Mouse (Mus musculus) right cerebral cortex, adult 2 months (tissue): ENCODE data around the gene Cdk5.
"Not testable (repeated sequence)": the region's sequence is repeated elsewhere in the genome, so short reads cannot be mapped to it uniquely, and the experiment has no call there.

Experiments
- DNase-seq, 2 experiments: peaks; one replicate each; pipeline ENCODE4 v3.0.0; 2021 to 2022; ENCODE audit warnings: low spot score in 2 of 2

Cdk5 gene

GRCm38 (mm10) chr5:24400362-24400761 lies 23.0 kb downstream of the Cdk5 start:
- no peak for DNase-seq

DNA sequence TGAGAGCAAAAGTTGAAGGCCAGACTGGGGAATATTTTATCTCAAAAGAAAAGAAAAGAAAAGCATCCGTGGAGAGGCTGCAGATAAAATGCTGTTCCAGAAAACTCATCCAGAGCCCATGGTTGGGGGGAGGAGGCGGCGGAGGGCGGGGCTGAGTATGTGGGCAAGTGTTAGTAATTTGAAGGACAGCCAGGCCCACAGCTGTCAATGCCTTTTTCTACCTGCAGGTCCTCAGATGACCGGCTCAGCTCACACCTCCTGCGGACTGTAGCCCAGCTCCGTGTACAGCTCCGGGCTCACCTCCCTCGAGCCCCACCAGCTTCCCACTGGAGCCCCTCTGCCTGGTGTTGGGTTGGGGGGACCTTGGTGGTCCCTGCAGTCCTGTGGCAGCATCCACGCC lies 23.6 kb downstream of the Cdk5 start:
- no peak for DNase-seq

GRCm38 (mm10) chr5:24396254-24396653 lies 27.1 kb downstream of the Cdk5 start:
- DNase-seq, result not testable (repeated sequence)

DNA sequence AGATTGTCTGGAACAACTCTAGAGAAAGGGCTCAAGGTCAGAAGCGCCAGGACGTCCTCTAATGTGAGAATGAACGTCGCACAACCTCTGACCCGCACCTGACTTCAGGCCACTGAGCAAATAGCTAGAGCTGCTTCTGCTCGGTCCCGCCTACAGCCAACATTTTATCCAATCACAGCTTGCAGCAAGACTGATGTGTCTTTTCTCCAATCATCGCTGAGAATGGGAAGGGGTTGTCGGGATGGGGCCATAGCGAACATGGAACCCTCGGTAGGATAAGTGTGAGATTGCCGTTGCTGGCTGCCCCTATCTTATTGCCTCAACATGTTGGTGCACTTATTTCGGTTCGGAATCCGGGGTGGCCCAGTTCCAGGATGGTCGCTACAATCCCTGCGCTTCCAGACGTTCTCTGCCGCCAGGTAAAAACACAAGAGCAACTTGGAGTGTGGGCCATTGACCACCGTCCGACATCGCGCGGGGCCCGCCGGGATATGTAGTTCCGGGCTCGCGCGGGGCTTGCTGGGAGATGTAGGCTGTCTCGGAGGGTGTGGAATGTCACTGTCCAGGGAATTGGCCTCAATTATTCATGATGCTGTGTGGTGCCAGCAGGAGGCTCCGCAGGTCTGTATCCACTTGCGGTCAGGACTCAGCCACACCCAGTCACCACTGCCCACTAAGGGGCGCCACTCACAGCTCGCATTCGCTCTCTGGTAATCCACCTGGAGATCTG lies 29.0 kb downstream of the Cdk5 start:
- peak; percentile 97 to 98 for DNase-seq

DNA sequence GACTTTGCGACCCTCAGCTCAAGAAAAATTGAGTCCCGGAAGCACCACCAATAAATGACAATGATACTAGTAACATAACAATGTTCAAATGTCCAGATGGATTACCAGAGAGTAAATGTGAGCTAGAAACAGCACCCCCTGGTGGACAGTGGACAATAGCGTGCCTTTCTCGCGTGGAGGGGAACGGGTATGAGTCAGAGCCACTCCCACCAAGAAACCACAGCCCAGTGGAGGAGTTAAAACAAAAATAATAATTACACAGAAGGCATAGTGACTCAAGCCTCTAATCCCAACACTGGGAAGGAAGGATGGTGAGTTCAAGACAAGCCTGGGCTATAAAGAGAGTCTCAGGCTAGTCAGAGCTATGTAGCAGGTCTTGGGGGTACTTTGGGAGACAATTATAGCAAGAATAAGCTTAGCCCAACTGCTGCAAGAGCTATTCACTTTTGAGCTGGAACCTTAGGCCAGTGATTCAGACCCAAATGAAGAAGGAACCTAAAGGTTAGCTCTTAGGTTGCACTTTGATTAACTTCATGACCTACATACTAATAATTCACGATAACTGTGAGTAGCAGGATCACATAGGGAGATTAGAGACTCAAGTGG lies 29.8 kb downstream of the Cdk5 start, which contains the start of gene Abcb8:
TSS of gene Abcb8 (plus strand) at position 272 of the 606 bp plus-strand sequence.
- peak; percentile 90 to 93 for DNase-seq

- no peak for DNase-seq
These were observed 30.6 kb downstream of the Cdk5 start for GRCm38 (mm10) chr5:24392724-24393123.

GRCm38 (mm10) chr5:24391864-24392263 lies 31.5 kb downstream of the Cdk5 start, which contains the start of gene Atg9b:
Gene Atg9b (minus strand): TSS chr5:24392143.
- DNase-seq, result no peak

- DNase-seq, result no peak
These were observed 33.7 kb downstream of the Cdk5 start for GRCm38 (mm10) chr5:24389658-24390020.

DNA sequence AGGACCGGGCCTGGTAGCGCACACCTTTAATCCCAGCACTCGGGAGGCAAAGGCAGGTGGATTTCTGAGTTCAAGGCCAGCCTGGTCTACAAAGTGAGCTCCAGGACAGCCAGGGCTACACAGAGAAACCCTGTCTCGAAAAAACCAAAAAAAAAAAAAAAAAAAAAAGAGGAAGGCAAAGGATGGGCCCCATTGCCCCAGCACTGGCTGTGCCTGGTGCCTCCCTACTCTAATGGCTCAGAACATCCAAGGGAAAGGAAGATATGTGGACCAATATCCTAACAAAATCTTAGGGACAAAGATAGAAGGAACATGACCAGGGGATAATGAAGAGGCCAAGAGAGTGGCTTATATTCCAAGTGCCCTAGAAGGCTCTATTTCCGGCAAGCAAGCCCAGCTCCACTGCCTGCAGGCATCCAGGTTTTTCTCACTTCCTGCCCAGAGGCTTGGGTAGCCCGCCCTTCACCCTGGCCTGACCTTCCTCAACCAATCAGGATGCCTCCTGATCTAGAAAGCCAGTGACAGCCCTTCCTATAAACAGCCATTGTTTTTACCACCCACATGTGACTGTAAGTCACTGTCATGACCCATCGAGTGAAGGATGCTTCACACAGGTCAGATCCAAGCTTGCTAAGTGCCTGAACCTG lies 34.2 kb downstream of the Cdk5 start:
- no peak for DNase-seq

GRCm38 (mm10) chr5:24388246-24388915 lies 34.9 kb downstream of the Cdk5 start:
- no peak for DNase-seq

DNA sequence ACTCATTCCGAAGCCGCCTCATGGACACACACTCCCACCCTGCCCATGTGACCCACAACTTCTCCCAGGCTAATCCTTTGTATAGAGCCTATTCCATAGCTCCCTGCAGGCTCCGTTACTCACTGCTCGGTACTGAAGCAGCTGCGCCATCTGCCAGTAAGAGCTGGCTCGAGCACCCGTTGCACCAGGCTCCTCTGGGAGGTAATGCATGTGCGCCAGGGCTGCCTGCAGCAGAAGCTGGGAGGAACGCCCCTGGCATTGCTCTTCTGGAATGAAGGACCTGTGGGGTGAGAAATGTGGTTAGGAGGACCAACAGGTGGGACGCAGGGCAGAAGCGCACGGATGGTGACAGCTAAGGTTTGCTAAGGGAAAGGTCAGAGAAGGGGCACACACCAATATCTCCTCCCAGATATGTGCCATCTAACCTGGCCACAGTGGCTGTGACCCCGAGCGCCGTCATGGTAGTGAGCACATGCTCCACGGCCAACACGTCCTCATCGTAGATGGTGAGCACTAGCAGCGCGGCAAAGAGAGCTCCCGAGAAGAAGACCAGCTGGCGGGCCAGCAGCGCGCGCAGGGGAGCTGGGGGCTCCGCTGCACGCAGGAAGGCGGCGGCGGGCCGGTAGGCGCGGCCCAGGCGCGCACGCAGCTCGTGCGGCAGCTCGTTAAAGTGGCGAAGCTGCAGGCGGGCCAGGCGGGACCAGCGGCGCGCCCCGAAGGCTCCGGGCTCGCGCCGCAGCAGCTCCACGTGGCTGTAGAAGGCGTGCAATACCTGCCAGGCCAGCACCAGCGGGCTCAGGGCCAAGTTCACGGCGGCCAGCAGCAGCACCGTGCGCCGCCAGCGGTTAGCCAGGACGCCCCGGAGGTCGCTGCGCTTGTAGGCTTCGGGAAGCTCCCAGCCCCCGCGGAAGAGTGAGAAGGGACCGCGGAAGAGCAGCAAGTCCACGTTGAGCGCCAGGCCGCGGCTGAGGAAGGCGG lies 35.8 kb downstream of the Cdk5 start:
- peak; percentile 63 to 72 for DNase-seq

DNA sequence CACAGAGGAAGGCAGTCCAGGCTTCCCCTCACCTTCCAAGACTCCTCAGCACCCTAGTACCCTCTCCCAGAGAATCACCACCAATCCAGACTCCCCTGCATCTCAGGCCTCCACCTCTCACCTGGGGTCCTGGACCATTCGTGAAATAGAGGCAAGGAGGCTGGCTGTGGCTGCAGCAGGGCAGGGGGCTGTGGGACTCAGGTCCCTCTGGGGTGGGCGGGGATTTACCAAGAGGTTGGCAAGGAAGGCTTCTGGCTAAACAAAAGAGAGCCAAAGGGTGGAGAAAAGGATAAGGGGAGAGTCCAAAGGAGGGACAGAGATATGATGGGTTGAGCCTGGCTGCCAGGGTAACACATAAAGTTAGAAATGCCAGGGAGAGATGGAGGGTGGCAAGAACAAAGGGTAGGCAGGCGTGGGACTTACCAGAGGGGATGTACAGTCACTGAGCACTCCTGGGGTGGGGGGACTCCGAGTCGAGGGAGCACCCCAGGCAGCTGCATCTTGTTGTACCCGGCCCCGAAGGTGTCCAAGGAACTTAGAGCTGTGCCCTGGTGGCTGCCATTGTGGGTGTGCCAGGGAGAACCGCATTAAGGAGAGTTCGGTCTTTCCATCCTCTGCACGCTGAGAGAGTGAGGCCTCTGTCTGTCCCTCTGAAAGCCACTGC lies 37.3 kb downstream of the Cdk5 start:
- no peak for DNase-seq

- DNase-seq, result no peak
These were observed 38.0 kb downstream of the Cdk5 start for GRCm38 (mm10) chr5:24385374-24385773.

GRCm38 (mm10) chr5:24384407-24384806 lies 38.9 kb downstream of the Cdk5 start:
- peak; percentile 48 to 54 for DNase-seq

DNA sequence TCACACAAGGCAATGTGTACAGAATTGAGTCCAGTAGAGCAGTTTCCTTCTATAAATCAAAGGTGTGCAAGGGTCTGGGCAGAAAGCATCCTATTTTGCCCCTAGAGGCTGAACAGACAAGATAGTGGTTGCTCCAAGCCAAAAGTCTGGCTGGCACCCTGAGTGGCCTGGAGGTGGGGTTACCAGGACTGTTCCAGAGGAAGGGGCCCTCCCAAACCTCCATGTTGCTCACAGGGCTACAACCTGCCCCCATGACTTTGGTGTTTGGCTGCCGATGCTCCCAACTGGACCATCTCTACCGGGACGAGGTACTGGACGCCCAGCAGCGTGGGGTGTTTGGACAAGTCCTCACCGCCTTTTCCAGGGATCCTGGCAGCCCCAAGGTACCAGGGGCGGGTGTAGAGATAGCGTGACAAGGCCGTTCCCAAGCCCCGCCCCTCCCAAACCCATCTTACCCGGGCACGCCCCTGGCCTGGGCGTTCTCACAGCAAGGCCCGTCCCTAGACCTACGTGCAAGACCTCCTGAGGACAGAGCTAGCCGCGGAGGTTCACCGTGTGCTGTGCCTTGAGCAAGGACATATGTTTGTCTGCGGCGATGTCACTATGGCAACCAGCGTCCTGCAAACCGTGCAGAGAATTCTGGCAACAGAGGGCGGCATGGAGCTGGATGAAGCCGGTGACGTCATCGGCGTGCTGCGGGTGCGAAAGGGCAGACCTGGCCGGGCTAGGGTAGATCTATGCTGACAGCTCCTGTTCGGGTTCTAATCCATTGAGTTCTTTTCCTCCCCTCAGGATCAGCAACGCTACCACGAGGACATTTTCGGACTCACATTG lies 40.1 kb downstream of the Cdk5 start:
- peak; percentile 92 to 94 for DNase-seq

GRCm38 (mm10) chr5:24381988-24382387 lies 41.3 kb downstream of the Cdk5 start:
- DNase-seq, result no peak

DNA sequence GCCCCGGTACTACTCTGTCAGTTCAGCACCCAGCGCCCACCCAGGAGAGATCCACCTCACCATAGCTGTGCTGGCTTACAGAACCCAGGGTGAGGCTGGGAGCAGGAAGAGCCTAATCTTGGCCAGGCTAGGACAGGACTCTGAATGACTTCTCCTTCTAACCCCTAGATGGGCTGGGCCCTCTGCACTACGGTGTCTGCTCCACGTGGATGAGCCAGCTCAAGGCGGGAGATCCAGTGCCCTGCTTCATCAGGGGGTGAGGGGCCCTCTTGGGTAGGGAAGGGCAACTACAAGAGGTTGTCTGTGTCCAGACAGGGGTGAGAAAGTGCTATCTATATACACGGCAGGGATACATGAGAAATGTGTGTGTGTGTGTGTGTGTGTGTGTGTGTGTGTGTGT lies 41.8 kb downstream of the Cdk5 start:
- DNase-seq, result no peak

DNA sequence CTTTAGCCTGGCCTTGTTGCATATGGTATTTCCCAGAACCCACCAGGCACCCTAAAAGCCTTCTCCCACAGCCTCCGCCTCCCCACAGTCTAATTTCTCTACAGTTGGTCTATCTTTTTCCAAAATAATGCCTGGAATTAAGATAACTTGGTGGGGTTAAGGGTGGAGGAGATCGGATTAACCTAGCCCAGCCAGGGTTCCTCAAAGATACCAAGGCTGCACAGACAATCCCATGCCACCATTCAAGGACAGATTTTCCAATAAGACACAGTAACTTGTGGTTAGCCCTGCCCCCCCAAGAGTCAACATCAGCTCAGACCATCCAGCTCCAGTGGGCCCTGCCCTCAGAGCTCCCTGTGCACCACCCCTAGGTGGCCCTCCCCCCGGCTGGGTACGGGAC lies 42.8 kb downstream of the Cdk5 start:
- DNase-seq, result no peak

- DNase-seq, result peak in 1 of 2 experiments; percentile 33
These were observed 43.8 kb downstream of the Cdk5 start for GRCm38 (mm10) chr5:24379501-24379900.

DNA sequence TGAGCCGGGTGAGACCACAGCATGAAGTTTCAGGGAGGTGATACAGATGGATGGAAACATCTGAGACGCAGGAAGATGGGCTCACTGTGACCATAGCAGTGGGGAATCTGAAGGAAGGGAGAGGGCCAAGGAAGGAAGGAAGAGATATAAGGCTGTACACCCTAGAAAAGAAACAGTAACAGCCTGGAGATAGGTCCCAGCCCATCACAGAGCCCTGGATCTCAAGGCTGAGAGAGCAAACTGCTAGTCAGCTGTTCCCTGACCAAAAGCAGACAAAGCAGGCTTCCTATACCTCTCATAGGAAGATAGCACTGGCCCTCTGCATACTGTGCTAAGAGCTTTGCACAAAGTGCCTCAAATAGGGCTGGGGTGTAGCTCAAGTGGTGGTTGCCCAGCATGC lies 44.6 kb downstream of the Cdk5 start:
- no peak for DNase-seq
